Mouse (Mus musculus): ENCODE measurements at regions not wholly inside any gene's neighbourhood (a gene's known extent, or its start where the extent isn't known, plus 50 kb on each side); places are given as distances from the start of the nearest gene placed in this dataset.

- TF ChIP-seq ZMIZ1 (IDR thresholded peaks at IDR 0.05; ENCODE audit: low read depth, low read length): no peak
- no peak for TF ChIP-seq TCF12 (IDR thresholded peaks at IDR 0.05; ENCODE audit: low read depth, low read length)
- no peak for TF ChIP-seq POLR2AphosphoS2 (IDR thresholded peaks at IDR 0.05; ENCODE audit: low read depth, low read length)
- TF ChIP-seq SMC3 (IDR thresholded peaks at IDR 0.05; ENCODE audit: low read depth, low read length): no peak
These were observed 615.8 kb upstream of the Adam5 start for GRCm38 (mm10) chr8:25439971-25440370.
